Mouse (Mus musculus) testis, postnatal 10 days (tissue): Measurements from ENCODE around the gene 1700007K13Rik.
"Not testable (repeated sequence)": the region's sequence is repeated elsewhere in the genome, so short reads cannot be mapped to it uniquely, and the experiment has no call there.

Source experiments
- DNase-seq: peaks from one replicate; pipeline ENCODE4 v3.0.0; 2021; ENCODE audit warnings: low spot score

Gene 1700007K13Rik

GRCm38 (mm10) chr2:28465836-28466518 lies at the start of gene 1700007K13Rik:
1700007K13Rik (minus strand) TSS chr2:28466332.
- peak; percentile 78 for DNase-seq

- DNase-seq, result peak; percentile 95
These were observed 48.4 kb upstream of the 1700007K13Rik start for GRCm38 (mm10) chr2:28514489-28514888.

GRCm38 (mm10) chr2:28513431-28514370 lies 47.6 kb upstream of the 1700007K13Rik start:
- peak; percentile 68 for DNase-seq

GRCm38 (mm10) chr2:28512798-28513401 lies 46.8 kb upstream of the 1700007K13Rik start, which contains the start of gene Ralgds:
Ralgds (plus strand) TSS chr2:28513125.
- DNase-seq, result peak; percentile 77

- peak; percentile 31 for DNase-seq
These were observed 45.5 kb upstream of the 1700007K13Rik start for GRCm38 (mm10) chr2:28511600-28511999.

- DNase-seq, result peak; percentile 28
These were observed 40.2 kb upstream of the 1700007K13Rik start for GRCm38 (mm10) chr2:28506291-28506690.

GRCm38 (mm10) chr2:28505795-28506194 lies 39.7 kb upstream of the 1700007K13Rik start, which contains the start of gene Gm10134:
Gm10134 (plus strand) TSS chr2:28506095.
- DNase-seq, result peak; percentile 29

- DNase-seq, result peak; percentile 34
These were observed 38.5 kb upstream of the 1700007K13Rik start for GRCm38 (mm10) chr2:28504676-28505075.

- peak; percentile 34 for DNase-seq
These were observed 36.9 kb upstream of the 1700007K13Rik start for GRCm38 (mm10) chr2:28502987-28503386.

- DNase-seq, result peak; percentile 31
These were observed 32.3 kb upstream of the 1700007K13Rik start for GRCm38 (mm10) chr2:28498431-28498830.

- peak; percentile 34 for DNase-seq
These were observed 31.4 kb upstream of the 1700007K13Rik start for GRCm38 (mm10) chr2:28497561-28497960.

- peak; percentile 44 for DNase-seq
These were observed 30.5 kb upstream of the 1700007K13Rik start, which contains the start of gene Gbgt1 for GRCm38 (mm10) chr2:28496671-28497070. Gbgt1 (plus strand) TSS chr2:28496891.

- peak; percentile 38 for DNase-seq
These were observed 29.9 kb upstream of the 1700007K13Rik start for GRCm38 (mm10) chr2:28495801-28496595.

- peak; percentile 65 for DNase-seq
These were observed 29.1 kb upstream of the 1700007K13Rik start for GRCm38 (mm10) chr2:28495207-28495756.

- DNase-seq, result peak; percentile 47
These were observed 28.4 kb upstream of the 1700007K13Rik start for GRCm38 (mm10) chr2:28494521-28494920.

GRCm38 (mm10) chr2:28483861-28484260 lies 17.7 kb upstream of the 1700007K13Rik start:
- DNase-seq, result no peak

GRCm38 (mm10) chr2:28479208-28480204 lies 13.4 kb upstream of the 1700007K13Rik start:
- DNase-seq, result peak; percentile 47

- DNase-seq, result peak; percentile 21
These were observed 11.9 kb upstream of the 1700007K13Rik start for GRCm38 (mm10) chr2:28477993-28478392.

- DNase-seq, result not testable (repeated sequence)
These were observed 5.9 kb upstream of the 1700007K13Rik start for GRCm38 (mm10) chr2:28472011-28472410.

- no peak for DNase-seq
These were observed 4.5 kb upstream of the 1700007K13Rik start for GRCm38 (mm10) chr2:28470591-28470990.
